Mouse (Mus musculus): ENCODE measurements at regions not wholly inside any gene's neighbourhood (a gene's known extent, or its start where the extent isn't known, plus 50 kb on each side); places are given as distances from the start of the nearest gene placed in this dataset.

GRCm38 (mm10) chr16:76108464-76108863 is 86.4 kb upstream of the Samsn1 start:
- TF ChIP-seq MAZ (IDR thresholded peaks at IDR 0.05; ENCODE audit: low read depth, low read length) (no peak), JUND (conservative IDR thresholded peaks at IDR 0.05; ENCODE audit: low read depth, low read length) (no peak), NELFE (IDR thresholded peaks at IDR 0.05; ENCODE audit: low read depth, low read length) (no peak), CTCF (conservative IDR thresholded peaks at IDR 0.05 in 1 of 2, IDR thresholded peaks at IDR 0.05 in 1 of 2; ENCODE audit: low read depth in 2 of 2, low read length in 2 of 2) (no peak), SMC3 (IDR thresholded peaks at IDR 0.05; ENCODE audit: low read depth, low read length) (no peak), MAFK (IDR thresholded peaks at IDR 0.05; ENCODE audit: insufficient replicate concordance, low read length) (no peak), EP300 (IDR thresholded peaks at IDR 0.05; ENCODE audit: low read length) (no peak), USF1 (IDR thresholded peaks at IDR 0.05; ENCODE audit: low read depth, low read length) (no peak), SIN3A (IDR thresholded peaks at IDR 0.05; ENCODE audit: low read length) (no peak), GABPA (IDR thresholded peaks at IDR 0.05; ENCODE audit: insufficient replicate concordance, low read depth, low read length) (no peak), TCF12 (IDR thresholded peaks at IDR 0.05; ENCODE audit: low read depth, low read length) (no peak), HCFC1 (IDR thresholded peaks at IDR 0.05; ENCODE audit: low read depth, low read length) (no peak), CHD2 (IDR thresholded peaks at IDR 0.05; ENCODE audit: low read length) (no peak), BHLHE40 (IDR thresholded peaks at IDR 0.05; ENCODE audit: low read depth, low read length) (no peak), KAT2A (IDR thresholded peaks at IDR 0.05; ENCODE audit: insufficient replicate concordance, low read length) (no peak), CHD1 (IDR thresholded peaks at IDR 0.05; ENCODE audit: low read depth, low read length) (no peak), IRF4 (IDR thresholded peaks at IDR 0.05; ENCODE audit: low read depth, low read length) (no peak), RCOR1 (conservative IDR thresholded peaks at IDR 0.05; ENCODE audit: low read depth, low read length) (no peak), UBTF (IDR thresholded peaks at IDR 0.05; ENCODE audit: low read depth, low read length) (no peak), ETS1 (conservative IDR thresholded peaks at IDR 0.05; ENCODE audit: low read depth, low read length) (no peak)
- Histone ChIP-seq H3K4me3 (replicated peaks in 1 of 3; ENCODE audit: low read depth in 2 of 3, low read length in 2 of 3, poor library complexity in 1 of 3) (no peak overlapping the region), H3K27me3 (replicated peaks) (no peaks in the 10 kb centered on the region), H3K27ac (ENCODE audit: insufficient read depth, low read depth) (no peak overlapping the region), H3K4me2 (ENCODE audit: insufficient read depth, low read depth, poor library complexity, severe bottlenecking) (no peak overlapping the region), H3K9ac (ENCODE audit: insufficient read depth, low read depth) (no peak overlapping the region), H3K79me2 (replicated peaks; ENCODE audit: control insufficient read depth, extremely low read depth, insufficient read depth, poor library complexity, severe bottlenecking) (no peaks in the 10 kb centered on the region), H3K4me1 (ENCODE audit: control insufficient read depth in 1 of 2, insufficient read depth in 2 of 2) (no peaks in the 10 kb centered on the region), H3K36me3 (replicated peaks in 1 of 2; ENCODE audit: control insufficient read depth in 1 of 2, insufficient read depth in 1 of 2, low read length in 1 of 2) (no peaks in the 10 kb centered on the region), H3K9me3 (replicated peaks; ENCODE audit: low read length) (peaks cover 71% of the 10 kb centered on the region)
- DNase-seq (ENCODE audit: extremely low read depth) = no peak
- dilution Hi-C loops (cut with MboI; ENCODE audit: extremely low pct_ligation_motif_present, extremely low pct_unique_long_range_greater_than_20kb, low sequenced_read_pairs) = no loop called here
- in situ Hi-C loops (cut with MboI; ENCODE audit: low pct_ligation_motif_present, low pct_unique_long_range_greater_than_20kb, low sequenced_read_pairs) = no loop called here

- no peak overlapping the region for H3K27ac ChIP-seq (ENCODE audit: insufficient read depth, low read depth)
- H3K4me3 ChIP-seq (replicated peaks in 1 of 3; ENCODE audit: low read depth in 2 of 3, low read length in 2 of 3, poor library complexity in 1 of 3) = no peak overlapping the region
- dilution Hi-C loops (cut with MboI; ENCODE audit: extremely low pct_ligation_motif_present, extremely low pct_unique_long_range_greater_than_20kb, low sequenced_read_pairs) = no loop called here
- peaks cover 71% of the 10 kb centered on the region for H3K9me3 ChIP-seq (replicated peaks; ENCODE audit: low read length)
- no peaks in the 10 kb centered on the region for H3K79me2 ChIP-seq (replicated peaks; ENCODE audit: control insufficient read depth, extremely low read depth, insufficient read depth, poor library complexity, severe bottlenecking)
- H3K36me3 ChIP-seq (replicated peaks in 1 of 2; ENCODE audit: control insufficient read depth in 1 of 2, insufficient read depth in 1 of 2, low read length in 1 of 2) = no peaks in the 10 kb centered on the region
- H3K4me1 ChIP-seq (ENCODE audit: control insufficient read depth in 1 of 2, insufficient read depth in 2 of 2) = no peaks in the 10 kb centered on the region
- no peak for DNase-seq (ENCODE audit: extremely low read depth)
- TF ChIP-seq USF2 (conservative IDR thresholded peaks at IDR 0.05; ENCODE audit: low read depth, low read length) (no peak), SIN3A (IDR thresholded peaks at IDR 0.05; ENCODE audit: low read length) (no peak), NRF1 (IDR thresholded peaks at IDR 0.05; ENCODE audit: low read depth, low read length) (no peak), UBTF (IDR thresholded peaks at IDR 0.05; ENCODE audit: low read depth, low read length) (no peak), MYC (IDR thresholded peaks at IDR 0.05; ENCODE audit: low read depth, low read length) (no peak), JUND (conservative IDR thresholded peaks at IDR 0.05; ENCODE audit: low read depth, low read length) (no peak), MAZ (IDR thresholded peaks at IDR 0.05; ENCODE audit: low read depth, low read length) (no peak), ZNF384 (IDR thresholded peaks at IDR 0.05; ENCODE audit: low read depth, low read length) (no peak), USF1 (IDR thresholded peaks at IDR 0.05; ENCODE audit: low read depth, low read length) (no peak), ZMIZ1 (IDR thresholded peaks at IDR 0.05; ENCODE audit: low read depth, low read length) (no peak), IRF4 (IDR thresholded peaks at IDR 0.05; ENCODE audit: low read depth, low read length) (no peak), POLR2AphosphoS2 (IDR thresholded peaks at IDR 0.05; ENCODE audit: low read depth, low read length) (no peak), JUN (IDR thresholded peaks at IDR 0.05; ENCODE audit: insufficient read depth, low read depth, low read length) (no peak), MXI1 (IDR thresholded peaks at IDR 0.05; ENCODE audit: low read depth, low read length) (no peak)
- H3K4me2 ChIP-seq (ENCODE audit: insufficient read depth, low read depth, poor library complexity, severe bottlenecking) = no peak overlapping the region
- in situ Hi-C loops (cut with MboI; ENCODE audit: low pct_ligation_motif_present, low pct_unique_long_range_greater_than_20kb, low sequenced_read_pairs) = no loop called here
- no peak overlapping the region for H3K9ac ChIP-seq (ENCODE audit: insufficient read depth, low read depth)
- H3K27me3 ChIP-seq (replicated peaks) = no peaks in the 10 kb centered on the region
Observed at GRCm38 (mm10) chr16:76104673-76105072, 82.6 kb upstream of the Samsn1 start.
